In genomic region chr10:31445291-31446124, GRCm38 (mm10) we compare ENCODE assay signal across 8 mouse cellular contexts. TPM values are rescaled to one million over a fixed set of nuclear protein-coding genes. Genes with fewer than 3 reads are reported as not detected.
DNase-seq lines count a peak whose midpoint lies in the region; ATAC-seq and TF ChIP-seq lines count a peak whose summit lies in the region.

TSS of gene Tpd52l1 (minus strand) at chr10:31445958.

- peak; percentile 65 for TF ChIP-seq CTCF in lung, adult 2 months (IDR thresholded peaks at IDR 0.05; ENCODE audit: insufficient read depth, low read length)

- peak within 1 kb of the TSS; percentile 75 for H3K4me3 ChIP-seq in lung, adult 2 months (replicated peaks; ENCODE audit: extremely low read depth, low read depth, low read length)

- 2% methylated on average over 59 of the region's 59 CpGs for WGBS in lung, adult 2 months

- H3K4me1 ChIP-seq in lung, adult 2 months (ENCODE audit: control insufficient read depth, insufficient read depth, low read length) = peaks cover 2% of the 10 kb centered on the region

- ATAC-seq in hematopoietic stem cell, adult 5-6 weeks (replicated peaks in 1 of 2; ENCODE audit: insufficient read depth in 1 of 2, low FRiP score in 2 of 2, low TSS enrichment in 1 of 2, low read depth in 1 of 2, poor library complexity in 2 of 2, severe bottlenecking in 2 of 2) = peak; percentile 89 to 94

- TF ChIP-seq POLR2A in lung, adult 2 months (IDR thresholded peaks at IDR 0.05; ENCODE audit: borderline replicate concordance, extremely low read depth, low read depth, low read length) = no peak

- DNase-seq in NIH3T3 (ENCODE audit: low read depth) = peak; percentile 73
- peak; percentile 56 for DNase-seq in cerebellum, adult 8-10 months
- DNase-seq in frontal cortex, adult 2 months (ENCODE audit: extremely low spot score in 1 of 2, low spot score in 1 of 2) = peak; percentile 49 to 88
- DNase-seq in layer of hippocampus, adult 8-10 months (ENCODE audit: low spot score in 2 of 2) = peak; percentile 70 to 87
- peak; percentile 74 for DNase-seq in lung, adult 2 months
- DNase-seq in ovary, adult 18-20 months (ENCODE audit: low spot score) = peak; percentile 75
- DNase-seq in thymus, postnatal 14 days = peak; percentile 65

RNA-seq across cellular contexts. Expression of gene Tpd52l1, which starts in this region (rescaled TPM):
- 35.9 and 41.1 TPM in 2 replicates for polyA plus RNA-seq in frontal cortex, adult 2 months (2012; rRNA removed)
- total RNA-seq in hematopoietic stem cell, adult 5-6 weeks (2017) = not detected in 2 replicates
- 10 to 100 TPM; 29.8 to 32.1 (median 31.4) TPM for total RNA-seq in layer of hippocampus, adult 8-10 months (2022)
- polyA plus RNA-seq in lung, adult 2 months (2012; rRNA removed) = 1.4 and 1.8 TPM in 2 replicates

Comparison
In these comparisons a context has a peak if more than half of its experiments do, and no peak if none do; other contexts are left out.
1. Peak in every context shown above with its lines: DNase-seq, ATAC-seq and H3K4me3 ChIP-seq.
2. RNA of gene Tpd52l1 (total RNA-seq): 29.8 to 32.1 TPM in layer of hippocampus, adult 8-10 months; not detected in hematopoietic stem cell, adult 5-6 weeks; every median in the first group is over 10 times any median in the second.
3. RNA of gene Tpd52l1 (polyA plus RNA-seq): 35.9 to 41.1 TPM in frontal cortex, adult 2 months; 1.4 to 1.8 TPM in lung, adult 2 months; every median in the first group is over 10 times any median in the second.
4. Peak in ATAC-seq in hematopoietic stem cell, adult 5-6 weeks; RNA of the gene not detected or under 1 TPM.